11 mouse cellular contexts compared by ENCODE assay signal in genomic region chr10:30622928-30623327, GRCm38 (mm10). TPM values are rescaled to one million over a fixed set of nuclear protein-coding genes. Genes with fewer than 3 reads are reported as not detected.
DNase-seq lines count a peak whose midpoint lies in the region; ATAC-seq and TF ChIP-seq lines count a peak whose summit lies in the region.
"Had no signal": no experiment of that assay in that cellular context is flagged by ENCODE, and none has a peak within 500 bp of the region (broad histone marks: within the 10 kb centered on the region; RNA-seq: fewer than 3 reads in every experiment).

No protein-coding gene starts in this region.

- ATAC-seq in CD4-positive, CD25-positive, alpha-beta regulatory T cell, adult 4 months, result peak; percentile 36
- peak; percentile 59 for ATAC-seq in megakaryocyte-erythroid progenitor cell, adult 5-6 weeks (replicated peaks; ENCODE audit: low FRiP score, low TSS enrichment, poor library complexity, severe bottlenecking)

- no peak overlapping the region for H3K4me3 ChIP-seq in layer of hippocampus, adult 2 months
- H3K4me3 ChIP-seq: embryonic facial prominence, embryonic 13.5 days; neural tube, embryonic 12.5 days had no signal

- peak; percentile 57 for TF ChIP-seq CTCF in layer of hippocampus, adult 2 months (conservative IDR thresholded peaks at IDR 0.05)

- no peak for DNase-seq in layer of hippocampus, adult 2 months (ENCODE audit: low spot score in 2 of 2)
- no peak for DNase-seq in layer of hippocampus, adult 9-10 months (ENCODE audit: low spot score)
- DNase-seq in Muller cell, postnatal 12 days (ENCODE audit: inconsistent ontology term), result peak; percentile 12
- no peak for DNase-seq in frontal cortex, postnatal 10 days (ENCODE audit: low spot score in 2 of 2)
- DNase-seq in right cerebral cortex, adult 18-20 months, result no peak
- DNase-seq: kidney, adult 2 months; right cerebral cortex, postnatal 25 days had no signal

- no peak overlapping the region for H3K27ac ChIP-seq in layer of hippocampus, adult 2 months
- H3K27ac ChIP-seq: embryonic facial prominence, embryonic 13.5 days; neural tube, embryonic 12.5 days had no signal

RNA-seq across cellular contexts. Expression of gene Hint3, which starts 6.5 kb away (rescaled TPM):
- 10 to 100 TPM; 36.3 to 38.1 TPM for total RNA-seq in layer of hippocampus, adult 2 months (2021)
- polyA plus RNA-seq in CD4-positive, CD25-positive, alpha-beta regulatory T cell, adult 4 months (2017; shearing (Covaris generic)), result 10 to 100 TPM; 42.7 to 50.5 TPM
- total RNA-seq in megakaryocyte-erythroid progenitor cell, adult 5-6 weeks (2014; fragmentation: Nextera tagmentation), result 13.0 and 15.8 TPM in 2 replicates
- 4.5 and 13.7 TPM in 2 replicates for total RNA-seq in megakaryocyte-erythroid progenitor cell, adult 5-6 weeks (2017)

RNA-seq across cellular contexts. Expression of gene Trmt11, which starts 22.4 kb away (rescaled TPM):
- total RNA-seq in layer of hippocampus, adult 2 months (2021), result 10 to 100 TPM; 10.1 to 10.9 TPM
- polyA plus RNA-seq in CD4-positive, CD25-positive, alpha-beta regulatory T cell, adult 4 months (2017; shearing (Covaris generic)), result 10 to 100 TPM; 34.6 to 47.4 TPM
- 34.8 and 46.2 TPM in 2 replicates for total RNA-seq in megakaryocyte-erythroid progenitor cell, adult 5-6 weeks (2014; fragmentation: Nextera tagmentation)
- 37.8 and 45.0 TPM in 2 replicates for total RNA-seq in megakaryocyte-erythroid progenitor cell, adult 5-6 weeks (2017)
